Mouse (Mus musculus): Measurements from ENCODE around the gene Gstm1. TPM values are rescaled to one million over a fixed set of nuclear protein-coding genes. Genes with fewer than 3 reads are reported as not detected.
A peak's percentile ranks its signal among the peaks of the same experiment; 100 is the strongest.
"Not testable (repeated sequence)": the region's sequence is repeated elsewhere in the genome, so short reads cannot be mapped to it uniquely, and the experiment has no call there.

Gstm1 gene
- polyA plus RNA-seq, 1 experiment from 2014 or later: 44.3 TPM

DNA sequence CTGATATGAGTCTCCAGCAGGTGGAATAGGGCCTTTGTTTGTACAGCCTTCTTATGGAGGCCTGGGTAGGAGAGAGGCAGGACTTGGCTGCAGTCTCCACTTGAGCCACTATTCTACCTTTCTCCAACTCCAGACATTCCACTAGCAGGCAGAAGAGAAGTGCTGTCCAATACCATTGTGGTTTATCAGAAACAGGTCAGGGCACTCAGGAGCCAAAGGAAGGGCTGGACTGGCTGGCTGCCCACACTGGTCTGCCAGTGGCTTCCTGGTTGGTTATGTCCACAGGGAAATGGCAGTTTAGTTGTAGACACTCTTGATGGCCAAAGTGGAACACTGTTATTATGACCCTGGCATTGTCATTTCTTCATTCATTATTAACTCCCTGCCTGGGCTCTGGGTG, 14.3 kb upstream of the Gstm1 start:
- no peak overlapping the region for H3K4me2 ChIP-seq
- H3K36me3 ChIP-seq: no peaks in the 10 kb centered on the region
- no peaks in the 10 kb centered on the region for H3K9me3 ChIP-seq
- peaks cover 8% of the 10 kb centered on the region for H3K27me3 ChIP-seq (replicated peaks)
- H3K4me1 ChIP-seq: no peaks in the 10 kb centered on the region
- ATAC-seq (ENCODE audit: extremely low read depth, insufficient number of reproducible peaks, low FRiP score, low TSS enrichment): no peak
- no peak overlapping the region for H3K9ac ChIP-seq
- no peak overlapping the region for H3K4me3 ChIP-seq
- no peak overlapping the region for H3K27ac ChIP-seq (replicated peaks)

- Histone ChIP-seq H3K4me2 (no peak overlapping the region), H3K4me3 (no peak overlapping the region), H3K4me1 (no peaks in the 10 kb centered on the region), H3K27me3 (replicated peaks) (peaks cover 4% of the 10 kb centered on the region), H3K36me3 (no peaks in the 10 kb centered on the region), H3K9ac (no peak overlapping the region), H3K27ac (replicated peaks) (no peak overlapping the region), H3K9me3 (no peaks in the 10 kb centered on the region)
- ATAC-seq (ENCODE audit: extremely low read depth, insufficient number of reproducible peaks, low FRiP score, low TSS enrichment): no peak
- 80% methylated on average over 4 of the region's 4 CpGs for WGBS
Observed at GRCm38 (mm10) chr3:108028641-108029365, 11.0 kb upstream of the Gstm1 start.

DNA sequence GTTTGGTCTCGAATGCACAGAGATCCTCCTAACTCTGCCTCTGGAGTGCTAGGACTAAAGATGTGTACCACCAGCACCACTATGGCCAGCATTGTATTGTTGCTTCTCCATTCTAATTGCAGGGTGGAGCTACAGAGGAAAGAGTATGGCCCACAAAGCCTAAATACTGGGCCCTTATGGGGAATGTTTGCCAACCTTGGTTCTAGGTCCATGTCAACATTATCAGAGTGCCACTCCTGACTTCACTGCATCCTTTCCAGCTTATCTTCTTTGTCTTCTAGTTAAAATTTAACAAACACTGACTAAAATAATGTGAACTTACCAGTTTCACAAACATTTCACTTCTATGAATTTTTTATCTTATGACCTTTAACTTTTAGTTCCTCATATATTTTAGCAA, 8.8 kb upstream of the Gstm1 start:
- 67% methylated on average over 1 of the region's 1 CpGs for WGBS

GRCm38 (mm10) chr3:108026049-108026448, 8.3 kb upstream of the Gstm1 start:
- H3K27me3 ChIP-seq (replicated peaks): peaks cover 21% of the 10 kb centered on the region
- WGBS: 51% methylated on average over 5 of the region's 5 CpGs
- H3K4me2 ChIP-seq: no peak overlapping the region
- no peak overlapping the region for H3K4me3 ChIP-seq
- no peaks in the 10 kb centered on the region for H3K4me1 ChIP-seq
- H3K27ac ChIP-seq (replicated peaks): no peak overlapping the region
- H3K36me3 ChIP-seq: no peaks in the 10 kb centered on the region
- H3K9me3 ChIP-seq: no peaks in the 10 kb centered on the region
- H3K9ac ChIP-seq: no peak overlapping the region
- ATAC-seq (ENCODE audit: extremely low read depth, insufficient number of reproducible peaks, low FRiP score, low TSS enrichment): no peak

More for the DNA sequence above, 8.8 kb upstream of the Gstm1 start:
- no peak for ATAC-seq (ENCODE audit: extremely low read depth, insufficient number of reproducible peaks, low FRiP score, low TSS enrichment)
- H3K4me1 ChIP-seq: no peaks in the 10 kb centered on the region
- H3K4me2 ChIP-seq: no peak overlapping the region
- no peaks in the 10 kb centered on the region for H3K36me3 ChIP-seq
- peaks cover 21% of the 10 kb centered on the region for H3K27me3 ChIP-seq (replicated peaks)
- H3K9ac ChIP-seq: no peak overlapping the region
- H3K9me3 ChIP-seq: no peaks in the 10 kb centered on the region
- no peak overlapping the region for H3K27ac ChIP-seq (replicated peaks)
- H3K4me3 ChIP-seq: no peak overlapping the region

DNA sequence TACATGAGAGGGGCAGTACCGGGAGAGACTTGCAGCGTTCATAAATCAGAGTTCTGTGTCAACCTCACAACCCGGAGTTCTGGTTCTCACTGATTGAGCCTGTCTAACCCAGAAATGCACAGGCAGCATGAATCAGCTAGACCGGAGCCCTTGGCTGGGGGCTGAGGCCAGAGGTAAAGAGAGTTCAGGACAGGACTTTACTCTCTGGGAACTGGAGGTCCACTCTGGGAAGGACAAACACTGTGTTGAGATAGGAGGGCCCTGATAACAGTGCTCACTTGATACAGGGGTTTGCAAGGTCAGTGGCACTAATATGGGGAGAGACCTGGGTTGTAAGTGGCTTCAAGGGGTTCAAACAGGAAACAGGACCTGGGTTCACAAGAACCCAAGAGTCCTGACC, 7.5 kb upstream of the Gstm1 start:
- H3K4me3 ChIP-seq: no peak overlapping the region
- H3K4me2 ChIP-seq: no peak overlapping the region
- peaks cover 7% of the 10 kb centered on the region for H3K4me1 ChIP-seq
- no peak overlapping the region for H3K9ac ChIP-seq
- H3K36me3 ChIP-seq: no peaks in the 10 kb centered on the region
- 62% methylated on average over 4 of the region's 4 CpGs for WGBS
- no peak overlapping the region for H3K27ac ChIP-seq (replicated peaks)
- no peak for ATAC-seq (ENCODE audit: extremely low read depth, insufficient number of reproducible peaks, low FRiP score, low TSS enrichment)
- H3K27me3 ChIP-seq (replicated peaks): peaks cover 21% of the 10 kb centered on the region
- H3K9me3 ChIP-seq: no peaks in the 10 kb centered on the region

DNA sequence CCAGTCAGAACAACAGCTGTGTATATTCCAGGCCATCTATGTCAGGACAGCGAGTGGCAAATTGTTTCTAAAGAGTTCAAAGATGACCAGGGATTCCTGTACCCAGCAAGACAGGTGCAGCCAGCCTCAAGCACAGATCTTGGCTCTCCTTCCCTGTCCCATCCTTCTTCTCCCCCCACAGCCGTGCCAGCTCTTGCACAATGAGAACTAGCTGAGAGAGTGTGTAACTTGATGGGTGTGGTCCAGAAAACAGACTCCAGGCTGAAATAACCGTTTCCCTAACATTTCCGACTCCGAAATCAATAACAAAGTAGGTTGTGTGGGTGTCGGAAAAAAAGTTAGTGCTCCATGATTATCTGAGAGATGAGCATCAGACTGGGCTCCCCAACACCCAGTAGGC, 4.9 kb upstream of the Gstm1 start:
- ATAC-seq (ENCODE audit: extremely low read depth, insufficient number of reproducible peaks, low FRiP score, low TSS enrichment): no peak
- Histone ChIP-seq H3K4me2 (no peak overlapping the region), H3K4me3 (no peak overlapping the region), H3K27me3 (replicated peaks) (peaks cover 18% of the 10 kb centered on the region), H3K27ac (replicated peaks) (no peak overlapping the region), H3K9ac (no peak overlapping the region), H3K36me3 (no peaks in the 10 kb centered on the region), H3K9me3 (no peaks in the 10 kb centered on the region), H3K4me1 (peaks cover 28% of the 10 kb centered on the region)
- WGBS: 72% methylated on average over 6 of the region's 6 CpGs

DNA sequence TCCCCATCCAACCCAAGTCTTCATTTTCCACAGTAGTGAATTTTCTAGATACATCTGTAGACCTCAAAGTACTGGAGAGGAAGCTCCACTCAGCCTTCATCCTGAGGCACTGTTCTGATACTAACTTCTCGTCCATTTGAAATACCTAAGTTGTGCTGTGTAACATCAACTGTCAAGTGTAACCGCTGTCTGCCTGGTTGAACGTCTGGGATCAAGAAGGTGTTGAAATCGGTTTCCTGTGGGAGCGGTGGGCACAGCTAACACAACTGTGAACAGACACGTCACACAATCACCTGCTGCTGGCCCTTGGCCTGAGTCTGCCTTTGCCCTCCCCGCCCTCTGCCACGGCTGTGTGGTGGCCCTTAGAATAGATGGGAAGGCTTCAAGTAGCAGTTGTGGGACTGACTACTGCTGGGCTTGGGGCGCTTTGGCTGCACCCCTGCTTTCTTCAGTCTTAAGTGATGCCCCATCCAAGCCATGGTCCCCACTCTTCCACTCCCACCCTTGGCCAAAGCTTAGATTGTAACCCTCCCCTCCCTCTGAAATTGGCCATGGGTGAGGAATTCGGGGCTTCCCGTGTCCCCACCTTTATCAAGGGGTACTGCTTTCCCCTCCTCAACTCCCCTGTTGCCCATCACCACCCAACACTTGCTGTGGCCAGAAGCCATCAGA, 2.7 kb upstream of the Gstm1 start:
- H3K9me3 ChIP-seq; ATAC-seq (ENCODE audit: extremely low read depth, insufficient number of reproducible peaks, low FRiP score, low TSS enrichment); H3K4me2 ChIP-seq; H3K4me3 ChIP-seq; H3K36me3 ChIP-seq; H3K9ac ChIP-seq; H3K27ac ChIP-seq (replicated peaks): not testable (repeated sequence)
- Histone ChIP-seq H3K27me3 (replicated peaks) (peaks cover 22% of the 10 kb centered on the region), H3K4me1 (peaks cover 37% of the 10 kb centered on the region)
- WGBS: 35% methylated on average over 11 of the region's 11 CpGs

DNA sequence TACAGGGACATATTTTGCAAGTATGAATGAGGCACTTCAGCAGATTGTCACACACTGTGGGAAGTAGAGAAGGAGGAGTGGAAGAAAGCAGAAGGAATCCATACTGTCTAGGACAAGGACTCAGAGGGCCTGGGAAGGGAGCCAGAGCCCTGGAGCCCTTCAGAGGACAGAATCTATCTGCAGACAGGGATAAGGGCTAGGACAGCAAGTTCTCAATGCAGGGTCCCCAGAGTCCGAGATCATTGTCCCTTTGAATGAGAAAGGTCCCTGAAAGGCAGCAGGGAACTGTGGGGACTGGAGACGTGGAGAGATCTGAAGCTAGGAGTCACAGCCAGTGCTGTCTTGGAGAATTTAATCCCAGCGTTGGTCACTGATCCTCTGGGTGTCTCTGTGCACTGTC, 1.5 kb upstream of the Gstm1 start:
- not testable (repeated sequence) for H3K4me2 ChIP-seq; H3K9me3 ChIP-seq; H3K9ac ChIP-seq; H3K36me3 ChIP-seq; H3K4me3 ChIP-seq; ATAC-seq (ENCODE audit: extremely low read depth, insufficient number of reproducible peaks, low FRiP score, low TSS enrichment)
- Histone ChIP-seq H3K27me3 (replicated peaks) (peaks cover 22% of the 10 kb centered on the region), H3K27ac (replicated peaks) (0 out of 2 replicates have a peak overlapping the region, but pooled peaks have one; percentile 32), H3K4me1 (peaks cover 37% of the 10 kb centered on the region)
- WGBS: 38% methylated on average over 3 of the region's 3 CpGs

- 20% methylated on average over 14 of the region's 14 CpGs for WGBS
- Histone ChIP-seq H3K27ac (replicated peaks) (peak overlapping the region; percentile 86), H3K4me1 (peaks cover 39% of the 10 kb centered on the region), H3K4me2 (peak overlapping the region; percentile 83), H3K36me3 (no peaks in the 10 kb centered on the region), H3K9ac (peak overlapping the region; percentile 78), H3K4me3 (peak overlapping the region; percentile 52), H3K27me3 (replicated peaks) (peaks cover 18% of the 10 kb centered on the region), H3K9me3 (no peaks in the 10 kb centered on the region)
- ATAC-seq (ENCODE audit: extremely low read depth, insufficient number of reproducible peaks, low FRiP score, low TSS enrichment): no peak
Observed at GRCm38 (mm10) chr3:108018190-108018820, 532 bp upstream of the Gstm1 start.

DNA sequence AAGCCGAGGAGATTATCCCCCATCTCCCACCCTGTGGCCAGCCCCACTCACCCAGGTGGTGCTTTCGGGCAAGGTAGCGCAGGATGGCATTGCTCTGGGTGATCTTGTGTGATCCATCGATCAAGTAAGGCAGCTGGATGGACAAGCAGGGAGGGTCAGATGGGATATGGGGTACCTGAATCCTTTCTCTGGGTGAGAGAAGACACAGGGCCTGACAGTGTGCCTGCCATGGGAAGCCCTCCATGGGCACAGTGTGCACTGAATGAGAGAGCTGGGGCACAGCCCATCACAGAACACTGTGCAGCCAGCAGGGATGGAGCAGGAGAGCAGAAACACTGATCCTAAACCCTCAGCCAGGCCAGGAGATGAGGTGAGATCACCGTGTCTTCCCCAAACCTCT, 1.3 kb downstream of the Gstm1 start:
- H3K9ac ChIP-seq: 0 out of 2 replicates have a peak overlapping the region, but pooled peaks have one; percentile 44
- H3K27me3 ChIP-seq (replicated peaks); H3K9me3 ChIP-seq; ATAC-seq (ENCODE audit: extremely low read depth, insufficient number of reproducible peaks, low FRiP score, low TSS enrichment); H3K4me3 ChIP-seq; H3K27ac ChIP-seq (replicated peaks); H3K36me3 ChIP-seq: not testable (repeated sequence)
- peak overlapping the region; percentile 83; the same call in 1 of the 2 replicates for H3K4me2 ChIP-seq
- WGBS: 84% methylated on average over 5 of the region's 5 CpGs
- peaks cover 39% of the 10 kb centered on the region for H3K4me1 ChIP-seq

- Histone ChIP-seq H3K4me1 (peaks cover 38% of the 10 kb centered on the region), H3K9me3 (no peaks in the 10 kb centered on the region), H3K27ac (replicated peaks) (no peak overlapping the region), H3K4me2 (no peak overlapping the region), H3K4me3 (no peak overlapping the region), H3K36me3 (no peaks in the 10 kb centered on the region), H3K27me3 (replicated peaks) (peaks cover 3% of the 10 kb centered on the region; the same call in 1 of the 2 replicates), H3K9ac (no peak overlapping the region)
- WGBS: 77% methylated on average over 2 of the region's 2 CpGs
- no peak for ATAC-seq (ENCODE audit: extremely low read depth, insufficient number of reproducible peaks, low FRiP score, low TSS enrichment)
Observed at GRCm38 (mm10) chr3:108014974-108015346, 2.8 kb downstream of the Gstm1 start.

All from heart, embryonic 13.5 days (tissue).